Mouse (Mus musculus) embryonic facial prominence, embryonic 13.5 days (tissue): ENCODE measurements around the gene Hoxd13. TPM values are rescaled to one million over a fixed set of nuclear protein-coding genes. Genes with fewer than 3 reads are reported as not detected.

Experiments used
- ATAC-seq: fragments of 200-750 bp; cut with Nextera tagmentation; 2 replicates; pipeline ENCODE4 v1.8.0; 2017; ENCODE audit warnings: low read depth; ENCODE audit not compliant: insufficient number of reproducible peaks, insufficient read depth, low FRiP score, low TSS enrichment
- H3K27ac ChIP-seq: fragments of 300-500 bp; sonication (generic); 2 replicates; pipeline ENCODE4 v1.5.1; 2015; ENCODE audit warnings: moderate library complexity, mild to moderate bottlenecking, inconsistent platforms
- H3K27me3 ChIP-seq: fragments of 300-500 bp; sonication (generic); 2 replicates; pipeline ENCODE4 v1.6.1; 2015; ENCODE audit warnings: mild to moderate bottlenecking, inconsistent platforms
- H3K36me3 ChIP-seq: fragments of 300-500 bp; sonication (generic); 2 replicates; pipeline ENCODE4 v1.6.1; 2015; ENCODE audit warnings: mild to moderate bottlenecking, inconsistent platforms
- H3K4me1 ChIP-seq: fragments of 300-500 bp; sonication (generic); 2 replicates; pipeline ENCODE4 v1.6.1; 2015; ENCODE audit warnings: inconsistent platforms
- H3K4me2 ChIP-seq: fragments of 300-500 bp; sonication (generic); 2 replicates; pipeline ENCODE4 v1.6.1; 2015; ENCODE audit warnings: moderate library complexity, mild to moderate bottlenecking, inconsistent platforms
- H3K4me3 ChIP-seq: fragments of 300-500 bp; sonication (generic); 2 replicates; pipeline ENCODE4 v1.5.1; 2015; ENCODE audit warnings: mild to moderate bottlenecking, inconsistent platforms
- H3K9ac ChIP-seq: fragments of 300-500 bp; sonication (generic); 2 replicates; pipeline ENCODE4 v1.6.1; 2015; ENCODE audit warnings: mild to moderate bottlenecking, inconsistent platforms
- H3K9me3 ChIP-seq: fragments of 300-500 bp; sonication (generic); 2 replicates; pipeline ENCODE4 v1.6.1; 2016; ENCODE audit warnings: inconsistent platforms
- WGBS: fragments of 180-500 bp; shearing (Covaris S2); methylation state at CpG from one replicate; pipeline ENCODE4 v1.1.7; 2015; ENCODE audit warnings: mixed read lengths; 5-methylcytosine and 5-hydroxymethylcytosine counted together
- polyA plus RNA-seq: library from polyadenylated mRNA; unstranded; fragments of >200 nt; fragmentation: Nextera tagmentation; extraction: Ambion mirVana; gene quantifications from 2 replicates; pipeline ENCODE4 v1.2.1, GENCODE M21; 2015

Hoxd13 gene
- polyA plus RNA-seq, result not detected in 2 replicates

DNA sequence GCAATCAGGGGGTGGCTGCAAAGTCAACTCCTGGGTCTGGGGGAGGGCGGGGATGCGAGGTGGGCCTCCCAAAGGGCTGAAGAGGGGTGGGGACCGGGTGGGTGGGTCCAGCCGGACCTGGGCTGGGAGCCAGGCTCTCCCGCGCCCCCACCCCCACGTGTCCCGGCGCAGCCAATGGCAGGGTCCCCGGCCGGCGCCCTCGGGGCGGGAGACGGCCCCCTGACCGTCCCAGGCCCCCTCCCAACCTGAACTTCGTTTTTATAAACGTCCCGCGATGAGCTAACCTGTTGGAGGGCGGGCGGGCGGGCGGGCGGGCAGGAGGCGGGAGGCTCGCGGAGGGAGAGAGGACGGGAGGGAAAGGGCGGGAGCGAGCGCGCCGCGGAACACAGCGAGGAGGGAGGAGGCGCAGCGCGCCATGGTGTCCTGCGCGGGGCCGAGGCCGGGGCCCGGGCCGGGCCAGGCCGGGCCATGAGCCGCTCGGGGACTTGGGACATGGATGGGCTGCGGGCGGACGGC, at the start of gene Hoxd13:
TSS of gene Hoxd13 (plus strand) at position 469 of the 516 bp plus-strand sequence.
- Histone ChIP-seq H3K9ac (0 out of 2 replicates have a peak within 1 kb of the TSS, but pooled peaks have one; percentile 16), H3K4me2 (peak within 1 kb of the TSS; percentile 62), H3K36me3 (no peaks in the 10 kb centered on the region), H3K27ac (no peak within 1 kb of the TSS), H3K4me3 (peak within 1 kb of the TSS; percentile 37), H3K4me1 (peaks cover 22% of the 10 kb centered on the region), H3K9me3 (no peaks in the 10 kb centered on the region), H3K27me3 (peaks cover 96% of the 10 kb centered on the region)
- no peak for ATAC-seq
- WGBS, result 1% methylated on average over 29 of the region's 51 CpGs

GRCm38 (mm10) chr2:74619676-74620246, 48.3 kb upstream of the Hoxd13 start:
- no peak for ATAC-seq
- Histone ChIP-seq H3K27me3 (no peaks in the 10 kb centered on the region), H3K4me1 (peaks cover 7% of the 10 kb centered on the region), H3K27ac (0 out of 2 replicates have a peak overlapping the region, but pooled peaks have one; percentile 16), H3K36me3 (no peaks in the 10 kb centered on the region), H3K9ac (no peak overlapping the region), H3K9me3 (no peaks in the 10 kb centered on the region), H3K4me2 (no peak overlapping the region), H3K4me3 (no peak overlapping the region)
- WGBS, result 67% methylated on average over 3 of the region's 3 CpGs

DNA sequence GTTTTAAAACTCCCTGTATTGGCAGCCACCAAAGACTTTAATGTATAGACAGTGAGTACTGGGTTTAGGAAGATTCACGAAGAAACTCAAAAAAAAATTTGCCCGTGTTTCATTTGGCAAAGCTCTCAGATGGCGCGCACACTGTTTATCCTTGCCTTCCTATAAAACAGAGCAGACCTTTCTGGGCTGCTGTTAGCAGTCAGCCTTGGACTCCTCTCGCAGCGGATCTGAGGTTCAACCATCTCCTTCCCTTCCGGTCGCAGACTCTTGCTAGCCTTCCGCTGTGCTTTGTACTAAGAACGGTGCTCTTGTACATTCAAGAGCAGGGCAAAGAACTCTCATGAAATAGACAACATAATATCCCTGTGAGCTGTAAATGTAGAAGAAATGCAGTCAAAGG, 47.7 kb upstream of the Hoxd13 start:
- Histone ChIP-seq H3K27me3 (no peaks in the 10 kb centered on the region), H3K27ac (0 out of 2 replicates have a peak overlapping the region, but pooled peaks have one; percentile 12), H3K4me2 (no peak overlapping the region), H3K9ac (no peak overlapping the region), H3K4me1 (peaks cover 7% of the 10 kb centered on the region), H3K4me3 (no peak overlapping the region), H3K9me3 (no peaks in the 10 kb centered on the region), H3K36me3 (no peaks in the 10 kb centered on the region)
- ATAC-seq, result no peak
- WGBS, result 76% methylated on average over 10 of the region's 10 CpGs

DNA sequence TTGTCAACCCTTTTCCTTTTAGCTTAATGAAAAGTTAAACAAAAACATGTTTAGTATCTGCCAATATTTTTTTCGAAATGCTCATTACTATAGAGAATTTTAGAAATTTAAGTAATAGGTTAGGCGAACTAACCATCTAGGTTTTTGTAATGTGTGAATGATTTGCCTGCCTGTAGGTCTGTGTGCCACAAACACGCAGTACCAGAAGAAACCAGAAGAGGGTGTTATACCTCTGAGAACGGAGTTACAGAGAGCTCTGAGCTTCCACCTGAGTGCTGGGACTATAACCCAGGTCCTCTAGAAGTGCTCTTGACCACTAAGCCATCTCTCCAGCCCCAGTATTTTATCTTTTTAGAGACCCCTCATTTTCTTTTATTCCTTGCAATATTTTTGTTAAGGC, 32.7 kb upstream of the Hoxd13 start:
- 65% methylated on average over 4 of the region's 4 CpGs for WGBS
- Histone ChIP-seq H3K4me2 (no peak overlapping the region), H3K27ac (no peak overlapping the region), H3K4me3 (no peak overlapping the region), H3K36me3 (no peaks in the 10 kb centered on the region), H3K9ac (no peak overlapping the region), H3K4me1 (no peaks in the 10 kb centered on the region), H3K9me3 (no peaks in the 10 kb centered on the region), H3K27me3 (peaks cover 10% of the 10 kb centered on the region; the same call in 1 of the 2 replicates)
- ATAC-seq, result no peak

DNA sequence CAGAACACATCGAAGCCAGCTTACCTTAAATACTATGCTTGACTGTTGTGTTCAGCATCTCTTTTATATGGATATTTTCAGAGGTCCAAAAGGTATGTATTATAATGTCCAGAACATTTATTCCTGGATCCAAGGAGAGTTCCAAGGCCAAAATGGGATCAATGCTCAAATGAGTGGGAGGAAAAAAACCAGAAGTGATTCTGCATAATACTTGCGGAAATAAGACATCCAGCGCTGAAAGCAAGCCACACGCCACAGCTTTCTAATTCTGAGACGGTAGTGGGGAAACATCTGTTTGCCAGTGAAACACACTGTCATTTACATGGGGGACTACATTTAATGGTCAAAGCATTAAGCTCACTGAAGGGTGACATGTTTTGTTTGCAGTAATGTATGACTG, 25.7 kb upstream of the Hoxd13 start:
- Histone ChIP-seq H3K4me2 (no peak overlapping the region), H3K27me3 (peaks cover 59% of the 10 kb centered on the region)

DNA sequence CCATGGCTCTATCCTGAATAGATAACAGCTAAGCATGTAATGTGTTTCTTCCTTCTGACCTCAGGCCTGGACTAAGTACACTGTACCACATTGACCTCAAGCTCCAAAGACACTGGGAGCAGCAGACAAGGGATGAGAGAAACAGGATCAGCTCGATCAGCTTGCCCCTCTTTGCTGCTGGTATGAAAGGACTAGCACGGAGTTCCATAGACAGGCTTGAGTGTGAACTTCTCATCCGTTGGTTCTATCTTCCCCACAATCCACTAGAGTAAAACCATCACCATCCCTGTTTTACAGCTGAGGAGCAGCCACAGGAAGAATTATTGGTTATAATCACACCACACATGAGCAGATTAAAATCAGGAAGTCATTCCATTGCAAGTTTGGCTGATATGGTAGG, 22.5 kb upstream of the Hoxd13 start:
- H3K36me3 ChIP-seq, result no peaks in the 10 kb centered on the region
- H3K27me3 ChIP-seq, result peaks cover 83% of the 10 kb centered on the region
- 80% methylated on average over 3 of the region's 3 CpGs for WGBS
- no peak for ATAC-seq
- peaks cover 6% of the 10 kb centered on the region; the same call in 1 of the 2 replicates for H3K4me1 ChIP-seq
- H3K9ac ChIP-seq, result no peak overlapping the region
- no peak overlapping the region for H3K27ac ChIP-seq
- H3K9me3 ChIP-seq, result no peaks in the 10 kb centered on the region
- no peak overlapping the region for H3K4me2 ChIP-seq
- no peak overlapping the region for H3K4me3 ChIP-seq

More for the DNA sequence above, 25.7 kb upstream of the Hoxd13 start:
- Histone ChIP-seq H3K36me3 (no peaks in the 10 kb centered on the region), H3K9me3 (no peaks in the 10 kb centered on the region), H3K27ac (no peak overlapping the region), H3K4me3 (no peak overlapping the region), H3K9ac (no peak overlapping the region), H3K4me1 (no peaks in the 10 kb centered on the region)
- no peak for ATAC-seq
- 61% methylated on average over 5 of the region's 5 CpGs for whole genome bisulfite sequencing

DNA sequence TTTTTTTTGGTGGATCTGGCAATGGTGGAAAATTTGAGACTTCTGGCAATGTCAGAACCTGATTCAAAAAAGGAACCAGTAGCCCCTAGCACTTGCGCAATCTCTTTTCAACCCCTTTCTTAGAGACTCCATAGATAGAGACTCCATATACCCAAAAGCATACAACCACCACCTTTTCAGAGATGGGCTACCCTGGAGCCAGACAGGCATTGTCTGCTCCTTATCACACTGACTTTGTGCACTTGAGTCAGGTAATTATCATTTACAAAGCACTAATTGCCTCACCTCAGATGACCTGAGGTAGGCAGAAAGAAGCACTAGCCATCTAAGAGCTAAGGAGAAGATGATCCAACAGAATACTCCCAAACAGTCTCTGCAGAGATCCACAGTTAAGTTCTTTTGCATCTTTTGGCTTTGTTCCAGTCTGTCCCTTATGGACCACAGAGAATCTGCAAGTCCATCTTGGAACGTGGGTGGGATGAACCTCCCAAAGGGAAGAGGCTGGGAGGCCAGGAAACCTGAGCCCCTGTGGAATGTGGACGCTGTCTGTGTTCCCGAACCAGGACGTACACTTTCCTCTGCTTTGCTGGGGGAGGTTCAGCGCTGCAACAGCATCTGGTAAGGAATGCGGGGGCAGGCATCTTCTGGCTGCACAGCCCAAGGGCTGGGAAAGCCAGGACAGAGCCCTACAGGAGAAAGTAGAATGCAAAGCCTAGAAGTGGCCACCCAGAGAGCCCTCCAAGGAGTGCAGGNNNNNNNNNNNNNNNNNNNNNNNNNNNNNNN, 20.8 kb upstream of the Hoxd13 start:
- 15% methylated on average over 7 of the region's 7 CpGs for WGBS
- H3K36me3 ChIP-seq, result no peaks in the 10 kb centered on the region
- H3K4me2 ChIP-seq, result no peak overlapping the region
- H3K27ac ChIP-seq, result no peak overlapping the region
- H3K4me3 ChIP-seq, result no peak overlapping the region
- peaks cover 6% of the 10 kb centered on the region; the same call in 1 of the 2 replicates for H3K4me1 ChIP-seq
- no peaks in the 10 kb centered on the region for H3K9me3 ChIP-seq
- no peak overlapping the region for H3K9ac ChIP-seq
- peaks cover 95% of the 10 kb centered on the region for H3K27me3 ChIP-seq
- ATAC-seq, result no peak

- no peak for ATAC-seq
- Histone ChIP-seq H3K4me3 (no peak overlapping the region), H3K36me3 (no peaks in the 10 kb centered on the region), H3K9me3 (no peaks in the 10 kb centered on the region), H3K27me3 (peaks cover 90% of the 10 kb centered on the region), H3K27ac (no peak overlapping the region), H3K4me1 (peaks cover 22% of the 10 kb centered on the region), H3K4me2 (no peak overlapping the region), H3K9ac (no peak overlapping the region)
- WGBS, result 43% methylated on average over 2 of the region's 2 CpGs
Measured at GRCm38 (mm10) chr2:74652996-74653340, 15.1 kb upstream of the Hoxd13 start.

DNA sequence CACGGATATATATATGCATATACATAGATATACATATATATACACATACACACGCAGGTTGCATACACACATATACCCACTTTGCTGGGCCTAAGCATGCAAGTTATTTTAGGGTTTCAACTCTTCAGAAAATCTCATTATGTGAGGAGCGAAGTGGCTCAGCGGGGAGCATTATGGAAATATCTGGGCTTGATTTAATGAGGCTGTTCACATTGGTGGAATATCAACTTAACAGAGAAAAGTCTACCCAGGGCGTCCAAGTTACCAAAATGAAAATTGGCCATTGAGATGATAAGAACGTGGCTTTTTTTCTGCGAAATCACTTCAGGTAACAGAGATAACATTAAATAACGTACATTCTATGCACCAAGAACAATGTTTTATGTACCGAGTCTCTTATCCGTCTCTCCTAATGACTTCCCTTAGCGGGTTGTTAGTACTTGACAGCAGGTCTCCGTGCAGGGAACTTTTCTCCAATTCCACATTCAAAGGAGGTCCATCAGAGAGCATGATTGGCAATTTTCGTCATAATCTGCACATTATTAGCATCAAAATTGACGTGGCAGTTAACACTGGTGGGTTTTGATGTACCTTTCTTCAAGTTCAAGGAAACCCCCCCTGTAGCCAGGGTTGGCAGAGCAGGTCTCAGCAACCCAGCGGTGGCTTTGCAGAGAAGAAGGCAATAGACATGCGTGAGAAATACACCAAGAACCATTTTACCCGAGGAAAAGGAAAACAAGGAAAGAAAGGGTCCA, 14.2 kb upstream of the Hoxd13 start:
- Histone ChIP-seq H3K4me3 (no peak overlapping the region), H3K4me1 (peaks cover 21% of the 10 kb centered on the region), H3K27me3 (peaks cover 90% of the 10 kb centered on the region), H3K27ac (no peak overlapping the region), H3K4me2 (no peak overlapping the region), H3K9ac (no peak overlapping the region), H3K36me3 (no peaks in the 10 kb centered on the region), H3K9me3 (no peaks in the 10 kb centered on the region)
- 12% methylated on average over 17 of the region's 17 CpGs for WGBS
- no peak for ATAC-seq

GRCm38 (mm10) chr2:74654743-74655419, 13.2 kb upstream of the Hoxd13 start:
- Histone ChIP-seq H3K4me3 (peak overlapping the region; percentile 42; the same call in 1 of the 2 replicates), H3K4me2 (peak overlapping the region; percentile 62; the same call in 1 of the 2 replicates), H3K27ac (no peak overlapping the region), H3K9me3 (no peaks in the 10 kb centered on the region), H3K36me3 (no peaks in the 10 kb centered on the region), H3K4me1 (peaks cover 25% of the 10 kb centered on the region), H3K9ac (no peak overlapping the region), H3K27me3 (peaks cover 90% of the 10 kb centered on the region)
- ATAC-seq, result no peak; the same call in 1 of the 2 replicates
- WGBS, result 5% methylated on average over 20 of the region's 20 CpGs

DNA sequence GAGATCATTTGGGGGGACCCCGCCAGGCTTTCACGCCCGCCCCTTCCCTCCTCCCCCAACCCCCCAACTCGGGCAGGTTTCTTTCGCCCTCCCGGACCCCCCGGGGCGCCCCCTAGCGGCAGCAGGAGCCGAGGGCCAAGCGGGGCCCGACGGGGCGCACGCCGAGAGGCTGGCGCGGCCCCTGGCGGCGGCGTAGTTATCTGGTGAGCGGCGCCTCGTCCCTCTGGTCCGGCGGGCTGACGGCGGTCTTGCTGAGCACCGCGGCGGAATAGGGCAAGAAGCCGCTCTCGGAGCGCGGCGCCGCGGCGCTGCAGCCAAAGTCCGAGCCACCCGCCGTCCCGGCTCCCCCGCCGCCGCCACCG, 12.7 kb upstream of the Hoxd13 start:
- Histone ChIP-seq H3K4me1 (peaks cover 25% of the 10 kb centered on the region), H3K27me3 (peaks cover 90% of the 10 kb centered on the region), H3K9ac (peak overlapping the region; percentile 36; the same call in 1 of the 2 replicates), H3K9me3 (no peaks in the 10 kb centered on the region), H3K4me2 (peak overlapping the region; percentile 62), H3K4me3 (peak overlapping the region; percentile 42), H3K27ac (no peak overlapping the region), H3K36me3 (no peaks in the 10 kb centered on the region)
- ATAC-seq, result no peak
- under 1% methylated on average over 29 of the region's 47 CpGs for WGBS
